8 mouse cellular contexts compared by ENCODE assay signal in genomic region chr13:89740243-89741115, GRCm38 (mm10). TPM values are rescaled to one million over a fixed set of nuclear protein-coding genes. Genes with fewer than 3 reads are reported as not detected.
DNase-seq lines count a peak whose midpoint lies in the region; ATAC-seq lines count a peak whose summit lies in the region.

No protein-coding gene starts in this region.

- intact Hi-C loops in left cerebral cortex, postnatal 36 days (cut with DNase I), result loop anchor here (1.0 to 5.0 kb wide), 2 partner anchors 349 to 1102 kb away; partner anchors contain the start of genes Tmem167 and Xrcc4

- no peaks in the 10 kb centered on the region for H3K36me3 ChIP-seq in erythroblast, embryonic 14.5 days (ENCODE audit: control insufficient read depth)

- peaks cover 12% of the 10 kb centered on the region for H3K4me1 ChIP-seq in erythroblast, embryonic 14.5 days (ENCODE audit: control insufficient read depth)

- DNase-seq in embryo, embryonic 9.5 days (ENCODE audit: extremely low spot score), result peak; percentile 94
- DNase-seq in heart, adult 11 months, result peak; percentile 98
- peak; percentile 52 for DNase-seq in kidney, adult 11 months
- peak; percentile 63 to 74 for DNase-seq in left cerebral cortex, postnatal 36 days (ENCODE audit: low spot score in 2 of 2)
- peak; percentile 90 for DNase-seq in mesoderm, embryonic 11.5 days (ENCODE audit: low read depth, low spot score)
- peak; percentile 47 to 57 for DNase-seq in right cerebral cortex, postnatal 36 days (ENCODE audit: low spot score in 2 of 2)

- H3K9me3 ChIP-seq in erythroblast, embryonic 14.5 days (ENCODE audit: control insufficient read depth, low read length), result no peaks in the 10 kb centered on the region; the same call in 1 of the 2 replicates

- ATAC-seq in erythroblast, adult 5-6 weeks (replicated peaks; ENCODE audit: low FRiP score, poor library complexity, severe bottlenecking), result no peak

- peaks cover 65% of the 10 kb centered on the region for H3K27me3 ChIP-seq in erythroblast, embryonic 14.5 days (ENCODE audit: control insufficient read depth)

- peak overlapping the region; percentile 49 for H3K4me3 ChIP-seq in erythroblast, embryonic 14.5 days (replicated peaks)

RNA-seq across cellular contexts. Expression of gene Vcan, which starts 1.8 kb away (rescaled TPM):
- not detected in 2 replicates for polyA plus RNA-seq in erythroblast, embryonic 14.5 days (2012)
- total RNA-seq in erythroblast, adult 5-6 weeks (2015; ENCODE audit: low replicate concordance), result 2.7 and 11.3 TPM in 2 replicates
- 0.98 and 2.0 TPM in 2 replicates for total RNA-seq in erythroblast, adult 5-6 weeks (2017; ENCODE audit: low replicate concordance)
- total RNA-seq in left cerebral cortex, postnatal 36 days (2021), result 10 to 100 TPM; 15.3 to 22.4 TPM
